Mouse (Mus musculus) cerebellum, adult 8-10 months (tissue): Measurements from ENCODE around the gene Map6d1.

Experiments used
- DNase-seq: peaks from one replicate; pipeline ENCODE4 v3.0.0; 2022

Map6d1 gene

DNA sequence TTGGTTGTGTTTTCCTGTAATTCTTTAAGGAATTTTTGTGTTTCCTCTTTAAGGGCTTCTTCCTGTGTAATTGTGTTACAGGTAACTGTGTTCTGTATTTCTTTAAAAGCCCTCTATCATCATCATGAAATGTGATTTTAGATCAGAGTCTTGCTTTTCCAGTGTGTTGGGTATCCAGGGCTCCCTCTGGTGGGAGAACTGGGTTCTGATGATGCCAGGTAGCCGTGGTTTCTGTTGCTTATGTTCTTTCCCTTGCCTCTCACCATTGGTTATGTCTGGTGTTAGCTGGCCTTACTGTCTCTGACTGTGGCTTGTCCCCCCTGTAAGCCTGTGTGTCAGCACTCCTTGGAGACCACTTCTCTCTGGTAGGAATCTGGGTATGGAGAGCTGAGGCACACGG, 55.8 kb downstream of the Map6d1 start:
- DNase-seq: peak; percentile 13
